Mouse (Mus musculus) myocyte (in vitro differentiated cells): ENCODE measurements around the gene Krt7.

Experiments used
- MAX ChIP-seq: IDR thresholded peaks from one replicate; pipeline ENCODE4 v1.6.1; 2011; ENCODE audit warnings: low read depth, mild to moderate bottlenecking, control low read depth
- MYOG ChIP-seq, 3 experiments: IDR thresholded peaks; one replicate each; pipeline ENCODE4 v1.6.1; 2011; ENCODE audit warnings: control low read depth in 2 of 3, low read depth in 2 of 3, mild to moderate bottlenecking in 2 of 3; ENCODE audit not compliant: insufficient read length in 2 of 3, control insufficient read depth in 1 of 3, insufficient read depth in 1 of 3
- POLR2A ChIP-seq: IDR thresholded peaks from one replicate; pipeline ENCODE4 v1.6.1; 2011; ENCODE audit warnings: low read depth, mild to moderate bottlenecking, control low read depth, moderate library complexity; ENCODE audit not compliant: insufficient read length
- SRF ChIP-seq: IDR thresholded peaks from one replicate; pipeline ENCODE4 v1.6.1; 2011; ENCODE audit warnings: low read depth; ENCODE audit not compliant: control insufficient read depth, insufficient read length
- TCF12 ChIP-seq: IDR thresholded peaks from one replicate; pipeline ENCODE4 v1.6.1; 2011; ENCODE audit warnings: mild to moderate bottlenecking, control low read depth; ENCODE audit not compliant: poor library complexity, insufficient read depth, severe bottlenecking

- TF ChIP-seq POLR2A (no peak), TCF12 (no peak), SRF (no peak), MYOG (IDR thresholded peaks at IDR 0.05; ENCODE audit: control insufficient read depth in 1 of 3, insufficient read depth in 1 of 3, insufficient read length in 2 of 3, low read depth in 2 of 3) (no peak), MAX (no peak)
Observed at GRCm38 (mm10) chr15:101418950-101419349, 8.1 kb downstream of the Krt7 start.
